Mouse (Mus musculus) liver (tissue): ENCODE measurements around the gene Ddc.

Experiments
- DNase-seq: peaks from one replicate; pipeline ENCODE4 v3.0.0-alpha.2; 2020; ENCODE audit warnings: mixed read lengths

The Ddc gene

DNA sequence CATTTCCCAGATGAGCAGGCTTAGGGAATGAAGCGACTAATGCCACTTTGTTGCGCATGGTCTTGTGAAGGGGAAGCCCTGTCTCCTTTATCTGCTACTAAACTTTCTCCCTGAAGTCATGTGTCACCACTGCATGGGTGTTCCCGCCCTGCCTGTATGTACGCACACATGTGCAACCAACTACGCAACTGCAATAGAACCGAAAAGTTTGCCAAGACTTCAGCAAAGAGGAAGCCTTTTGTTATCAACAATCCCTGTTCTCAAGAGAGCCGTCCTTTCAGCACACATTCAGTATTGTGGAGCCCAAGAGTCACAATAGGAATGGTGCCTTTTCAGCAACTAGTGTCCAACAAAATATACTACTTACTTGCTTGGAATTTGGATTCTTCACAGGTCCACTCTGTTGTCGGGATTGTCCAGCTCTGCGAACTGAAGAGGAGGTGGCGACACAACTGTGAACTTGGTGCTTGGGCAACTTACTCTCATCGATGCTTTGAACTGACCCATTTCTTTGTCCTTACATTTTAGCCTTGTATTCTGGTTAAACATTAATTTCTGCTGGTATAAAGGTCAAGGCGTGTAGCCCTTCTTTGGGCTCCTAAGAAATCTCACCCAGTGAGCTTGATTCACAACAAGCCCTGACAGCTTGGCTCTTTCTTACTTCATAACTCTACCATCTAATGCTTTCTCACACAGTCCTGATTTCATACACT, at the start of gene Ddc:
TSS of gene Ddc (minus strand) at position 500 of the 713 bp plus-strand sequence.
- DNase-seq: no peak

- no peak for DNase-seq
Observed at GRCm38 (mm10) chr11:11945766-11946165, 47.8 kb upstream of the Ddc start.

DNA sequence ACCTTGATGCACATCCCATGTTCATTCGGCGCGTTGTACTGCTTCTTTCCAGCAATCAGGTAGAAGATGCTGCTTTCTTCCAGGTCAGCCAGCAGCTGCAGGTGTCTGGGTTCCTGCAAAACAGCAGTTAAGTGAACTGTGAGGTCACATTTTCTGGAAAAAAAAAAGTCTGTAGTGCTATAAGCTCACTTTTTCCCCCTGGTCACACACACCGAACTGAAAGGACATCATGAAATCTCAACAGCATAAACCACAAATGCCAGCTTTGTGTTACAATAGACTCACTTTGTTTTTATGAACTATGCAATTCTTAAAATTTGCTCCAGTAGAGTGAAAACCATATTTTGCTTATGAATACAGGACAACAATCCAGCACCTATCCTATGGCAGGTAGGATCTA, 46.9 kb upstream of the Ddc start:
- no peak for DNase-seq

- DNase-seq: no peak
Observed at GRCm38 (mm10) chr11:11944082-11944349, 46.1 kb upstream of the Ddc start.

GRCm38 (mm10) chr11:11943240-11944081, 45.5 kb upstream of the Ddc start:
- no peak for DNase-seq

GRCm38 (mm10) chr11:11942320-11943217, 44.6 kb upstream of the Ddc start:
- DNase-seq: no peak

DNA sequence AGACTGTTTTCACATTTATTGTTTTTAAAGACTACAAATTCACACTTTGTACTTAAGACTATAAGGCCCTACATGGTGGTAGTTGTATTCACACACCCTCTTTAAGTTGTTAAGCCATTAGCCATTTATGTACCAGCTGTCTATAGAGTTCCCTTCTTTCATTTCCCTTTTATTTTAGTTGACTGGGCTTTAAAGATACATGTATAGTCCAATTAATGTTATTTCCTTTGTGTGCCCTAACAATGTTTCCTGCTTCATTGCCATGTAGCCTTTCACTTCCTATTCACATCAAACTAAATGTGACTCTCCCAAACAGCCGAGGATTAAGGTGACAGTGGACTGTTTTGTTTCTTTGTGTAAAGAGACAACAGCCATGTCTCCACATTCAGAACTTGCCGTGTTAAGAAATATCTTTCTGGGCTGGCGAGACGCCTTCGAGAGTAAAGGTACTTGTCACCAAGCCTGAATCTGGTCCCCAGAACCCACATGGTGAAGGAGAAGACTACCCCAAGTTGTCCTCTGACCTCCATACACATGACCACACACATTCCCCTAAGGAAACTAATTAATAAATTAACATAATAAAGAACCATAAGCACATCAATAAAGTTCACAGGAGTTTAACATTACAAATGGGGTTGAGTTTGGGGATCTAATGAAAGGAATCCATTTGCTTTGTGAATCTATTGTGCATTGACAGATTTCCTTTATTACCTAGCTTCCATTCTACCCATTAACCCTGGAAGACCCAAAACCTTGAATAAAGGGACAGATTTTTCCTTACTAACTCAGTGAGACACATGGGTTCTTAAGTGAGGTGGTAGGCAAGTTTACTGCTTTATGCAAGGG, 43.1 kb upstream of the Ddc start:
- no peak for DNase-seq

GRCm38 (mm10) chr11:11939611-11940010, 41.7 kb upstream of the Ddc start:
- no peak for DNase-seq

- no peak for DNase-seq
Observed at GRCm38 (mm10) chr11:11938591-11938990, 40.6 kb upstream of the Ddc start.

DNA sequence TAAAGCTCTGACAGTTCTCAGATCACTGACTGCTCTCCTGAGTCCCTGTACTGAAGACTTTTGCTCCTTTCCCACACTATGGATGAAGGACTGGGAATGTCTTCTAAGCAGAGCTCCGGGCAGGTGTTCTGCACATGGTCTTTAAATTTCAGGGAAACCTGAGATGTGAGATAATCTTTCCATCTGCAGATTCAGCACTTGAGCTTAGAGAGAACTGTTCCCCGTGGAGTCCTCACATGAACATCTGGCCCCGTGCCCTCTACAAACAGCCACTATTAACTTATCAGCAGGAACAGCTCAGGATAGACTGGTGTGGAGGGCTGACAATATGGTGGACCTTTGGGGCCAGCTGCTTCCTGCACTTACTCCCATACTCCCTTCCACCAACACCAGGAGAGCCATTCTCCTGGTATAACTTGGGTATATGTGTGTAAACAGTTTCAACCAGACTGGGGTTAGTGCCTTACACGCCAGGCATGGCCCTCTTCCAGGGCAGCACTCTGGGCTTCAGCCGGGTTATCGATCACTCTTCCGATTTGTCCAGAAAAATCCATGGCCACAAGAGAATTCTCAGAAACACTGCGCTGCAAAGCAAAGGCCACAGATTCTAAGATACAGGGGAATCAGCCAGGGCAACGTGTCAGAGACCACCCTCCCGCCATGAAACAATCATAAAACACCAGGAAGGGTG, 39.5 kb upstream of the Ddc start:
- DNase-seq: no peak

DNA sequence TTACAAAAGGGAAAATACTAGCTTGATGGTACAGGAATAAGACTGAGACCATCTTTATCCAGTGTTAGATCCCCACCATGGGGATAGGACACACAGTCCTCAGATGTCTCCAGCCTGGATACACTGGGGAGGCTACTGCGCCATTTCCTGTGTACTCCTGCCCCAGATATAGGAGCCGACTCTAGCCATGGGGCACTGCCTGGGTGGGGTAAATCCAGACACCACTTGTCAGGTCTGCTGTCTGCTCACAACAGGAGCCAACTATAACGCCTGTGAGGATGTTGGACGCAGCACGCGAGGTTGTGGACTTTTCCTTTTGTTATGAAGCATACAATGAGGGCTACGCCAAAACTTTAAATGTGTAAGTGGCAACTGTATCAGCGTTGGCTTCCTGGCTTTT, 36.9 kb upstream of the Ddc start:
- no peak for DNase-seq

GRCm38 (mm10) chr11:11932102-11932789, 34.3 kb upstream of the Ddc start:
- DNase-seq: no peak

DNA sequence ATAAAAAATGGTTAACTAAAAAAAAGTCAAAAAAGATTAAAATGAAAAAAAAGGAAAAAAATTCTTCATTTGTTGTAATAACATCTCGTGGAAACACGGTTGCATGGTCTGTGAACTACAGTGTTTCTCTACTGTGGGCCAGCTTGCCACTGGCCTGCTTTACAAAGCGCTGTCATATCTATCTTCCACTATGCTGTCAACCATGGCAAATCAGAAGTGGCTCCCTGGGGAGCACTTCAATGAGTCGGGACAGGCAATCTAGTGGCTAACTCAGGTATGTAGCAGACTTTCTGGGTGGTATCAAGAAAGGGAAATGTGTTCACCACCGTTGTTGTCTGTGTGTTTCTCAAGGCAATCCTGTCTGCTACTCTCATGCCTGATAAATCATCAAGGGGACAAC, 33.7 kb upstream of the Ddc start:
- no peak for DNase-seq

- no peak for DNase-seq
Observed at GRCm38 (mm10) chr11:11930527-11930926, 32.6 kb upstream of the Ddc start.

DNA sequence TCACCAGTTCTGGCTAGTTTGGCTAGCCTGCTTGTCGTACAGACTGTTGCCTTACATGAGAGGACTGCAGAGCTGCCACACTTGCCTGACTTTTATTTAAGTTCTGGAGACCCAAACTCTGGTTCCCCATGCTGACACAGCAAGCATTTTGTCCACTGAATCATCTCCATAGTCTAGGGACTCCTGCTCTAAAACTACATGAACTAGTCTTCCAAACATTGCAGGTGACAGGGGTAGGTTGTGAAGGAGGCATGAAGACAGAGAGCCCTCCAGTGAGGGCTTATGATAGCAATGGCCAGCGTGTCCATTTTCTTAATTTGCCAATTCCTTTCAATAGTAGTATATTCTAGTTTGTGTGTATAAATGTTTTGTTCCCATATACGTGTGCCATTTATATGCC, 31.1 kb upstream of the Ddc start:
- DNase-seq: no peak

DNA sequence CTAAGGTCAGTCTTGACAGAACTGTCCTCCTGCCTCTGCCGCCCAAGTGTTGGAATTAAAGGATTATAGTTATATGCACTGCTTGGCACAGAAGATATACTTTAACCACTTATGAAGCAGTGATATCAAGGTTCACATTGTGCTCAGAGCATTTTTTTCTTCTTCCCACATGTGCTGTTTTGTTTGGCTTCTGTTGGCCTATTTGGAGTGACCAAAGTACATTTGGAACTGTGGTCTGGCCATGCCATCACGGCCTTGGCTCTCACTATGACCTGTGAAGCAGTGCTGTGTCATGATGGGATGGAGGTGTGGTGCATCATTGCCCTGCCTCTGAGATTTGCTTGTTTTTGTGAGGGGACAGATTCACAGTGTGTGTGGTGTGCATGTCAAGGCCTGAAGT, 30.6 kb upstream of the Ddc start:
- DNase-seq: no peak

DNA sequence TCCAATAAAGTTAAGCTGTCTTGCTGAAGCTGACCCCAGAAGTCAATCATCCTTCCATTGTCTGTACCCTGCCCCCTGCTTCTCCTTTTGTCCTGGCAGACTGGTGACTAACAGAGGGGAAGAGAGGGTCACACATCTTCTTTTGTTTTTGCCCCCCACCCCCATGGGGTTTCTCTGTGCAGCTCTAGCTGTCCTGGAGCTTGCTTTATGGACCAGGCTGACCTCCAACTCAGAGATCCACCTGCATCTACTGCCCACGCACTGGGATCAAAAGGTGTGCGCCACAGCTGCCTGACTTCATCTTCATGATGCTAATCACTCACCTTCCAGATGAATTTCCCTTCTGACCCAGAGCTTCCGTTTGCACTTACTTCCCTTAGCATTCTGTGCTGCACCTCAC, 26.0 kb upstream of the Ddc start:
- DNase-seq: no peak

DNA sequence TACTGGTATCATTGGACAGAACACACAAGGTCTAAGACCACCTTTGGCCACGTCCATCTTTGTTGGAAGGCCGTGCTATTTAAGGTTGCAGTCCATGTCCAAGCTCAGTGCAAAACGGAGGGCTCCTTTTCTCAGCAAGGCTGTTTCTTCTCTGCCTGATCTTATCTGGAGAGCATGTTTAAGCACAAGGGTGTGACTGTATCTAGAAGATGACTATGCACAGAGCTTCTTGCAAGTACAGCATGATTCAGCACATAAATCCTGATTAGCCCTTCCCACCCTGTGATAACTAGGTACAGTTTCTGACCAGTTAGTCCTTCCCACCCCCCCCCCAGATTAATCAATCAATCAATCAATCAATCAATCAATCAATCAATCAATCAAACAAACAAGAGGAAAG, 25.4 kb upstream of the Ddc start:
- peak; percentile 25 for DNase-seq

GRCm38 (mm10) chr11:11922106-11922505, 24.2 kb upstream of the Ddc start:
- no peak for DNase-seq

- DNase-seq: no peak
Observed at GRCm38 (mm10) chr11:11907703-11908413, 9.9 kb upstream of the Ddc start.

- no peak for DNase-seq
Observed at GRCm38 (mm10) chr11:11905518-11905917, 7.6 kb upstream of the Ddc start.
